Mouse (Mus musculus): ENCODE data around the gene Cdkl1.

GRCm38 (mm10) chr12:69809439-69809838 is 18.4 kb upstream of the Cdkl1 start:
- TF ChIP-seq CTCF (IDR thresholded peaks at IDR 0.05; ENCODE audit: borderline replicate concordance, control insufficient read depth, extremely low read depth, insufficient read depth, low read length, poor library complexity) (no peak), POLR2A (IDR thresholded peaks at IDR 0.05; ENCODE audit: control insufficient read depth, extremely low read depth, insufficient read depth, low read length, poor library complexity) (no peak)
